Mouse (Mus musculus) thymus, postnatal 10 days (tissue): ENCODE data around the gene Alx3.
A peak's percentile ranks its signal among the peaks of the same experiment; 100 is the strongest.

Source experiments
- DNase-seq, 2 experiments: peaks; one replicate each; pipeline ENCODE4 v3.0.0; 2021; ENCODE audit warnings: low spot score in 2 of 2

Gene Alx3

GRCm38 (mm10) chr3:107582875-107583767 is 11.7 kb upstream of the Alx3 start:
- DNase-seq, result no peak

DNA sequence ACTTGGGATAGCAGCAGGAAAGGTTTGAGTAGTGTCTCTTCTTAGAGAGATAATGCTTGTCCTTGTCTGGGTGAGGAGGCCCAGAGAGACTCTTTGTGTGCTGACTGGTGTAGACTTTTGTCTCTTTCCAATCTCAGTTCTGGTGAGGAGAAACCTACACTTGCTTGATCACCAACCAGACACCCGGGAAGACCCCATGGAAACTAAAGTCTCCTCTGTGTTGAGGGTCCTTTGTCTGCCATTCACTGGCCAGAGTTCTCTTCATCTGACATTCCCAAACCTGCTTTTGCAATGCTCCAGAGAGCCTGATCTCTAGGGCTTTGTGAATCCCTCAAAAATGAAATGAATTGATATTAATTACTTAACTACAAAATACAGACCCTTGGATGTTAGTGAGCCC is 10.9 kb upstream of the Alx3 start:
- no peak for DNase-seq

DNA sequence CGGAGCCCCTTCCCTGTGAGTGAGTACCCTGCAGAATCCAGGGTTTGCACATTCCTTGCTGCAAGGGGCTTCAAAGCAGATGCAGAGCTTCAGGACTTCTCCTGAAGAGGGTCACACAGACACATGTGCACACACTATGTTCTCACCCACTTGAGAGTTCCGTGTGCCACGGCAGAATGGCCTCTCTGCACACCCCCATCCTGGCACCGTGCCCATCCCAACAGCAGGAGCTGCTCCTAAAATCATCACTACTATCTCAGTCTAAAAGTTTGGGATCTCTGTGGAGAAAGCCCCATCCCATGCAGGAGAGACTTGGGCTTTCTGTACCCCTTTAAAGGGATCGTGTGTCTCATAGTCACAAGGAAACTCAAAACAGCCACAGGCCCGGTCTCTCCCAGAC is 8.3 kb upstream of the Alx3 start:
- no peak for DNase-seq

GRCm38 (mm10) chr3:107591612-107592011 is 3.2 kb upstream of the Alx3 start:
- DNase-seq, result no peak

DNA sequence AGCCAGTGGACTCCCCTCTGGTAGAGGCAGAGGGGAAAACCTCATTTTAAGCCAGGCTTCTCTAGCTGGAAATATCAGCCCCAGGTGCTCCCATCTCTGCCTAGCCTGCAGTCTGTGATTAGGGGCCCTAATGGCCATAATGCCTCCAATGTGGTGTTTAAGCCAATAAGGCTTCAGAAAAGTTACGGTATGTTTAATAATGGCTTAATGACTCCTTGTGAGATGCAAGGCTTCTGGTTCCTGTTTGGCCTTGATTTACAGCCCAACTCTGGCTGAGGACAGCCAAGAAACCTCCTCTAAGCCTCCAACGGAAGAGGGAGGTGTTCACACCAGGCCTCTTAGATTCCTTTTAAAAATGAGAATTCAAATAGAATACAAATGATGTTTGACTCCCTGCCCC is 1.2 kb upstream of the Alx3 start:
- no peak for DNase-seq

GRCm38 (mm10) chr3:107595264-107595937 is 570 bp downstream of the Alx3 start:
- DNase-seq, result no peak

- no peak for DNase-seq
These were observed 1.2 kb downstream of the Alx3 start for GRCm38 (mm10) chr3:107595938-107596461.

DNA sequence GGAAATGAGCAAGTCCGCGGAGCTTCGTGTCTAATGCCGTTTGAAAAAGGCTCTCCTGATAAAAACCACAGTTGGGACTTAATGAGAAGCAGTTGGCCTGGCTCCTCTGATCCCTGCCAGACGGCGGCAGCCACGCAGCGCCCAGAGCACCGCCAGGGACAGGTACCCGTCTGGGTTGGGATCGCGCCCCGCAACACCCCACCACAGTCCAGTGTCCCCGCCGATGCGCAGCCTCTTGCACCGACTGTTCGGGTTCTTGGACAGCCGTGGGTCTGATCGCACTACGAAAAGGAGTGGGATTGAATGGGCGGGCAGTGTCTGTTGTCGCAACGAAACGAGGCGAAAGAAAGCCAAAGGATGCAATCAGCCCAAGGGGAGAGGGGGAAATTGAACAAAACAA is 1.7 kb downstream of the Alx3 start:
- no peak for DNase-seq

DNA sequence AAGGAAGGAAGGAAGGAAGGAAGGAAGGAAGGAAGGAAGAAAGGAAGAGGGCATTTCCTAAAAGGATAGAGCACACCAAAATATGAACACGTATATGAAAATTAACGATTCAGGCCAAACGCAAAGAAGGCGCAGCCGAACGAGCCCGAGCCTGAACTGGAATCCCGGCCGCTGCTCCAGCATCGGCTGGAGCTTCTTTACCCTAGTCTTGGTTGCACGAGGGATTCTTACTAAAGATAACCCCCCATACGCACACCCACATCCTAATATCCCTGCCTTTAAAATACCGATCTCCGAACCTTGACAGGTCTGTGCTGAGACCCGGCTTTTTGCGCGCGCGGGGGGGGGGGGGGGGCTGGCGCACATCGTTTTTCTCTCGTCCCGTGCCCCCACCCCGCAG is 2.3 kb downstream of the Alx3 start:
- no peak for DNase-seq

DNA sequence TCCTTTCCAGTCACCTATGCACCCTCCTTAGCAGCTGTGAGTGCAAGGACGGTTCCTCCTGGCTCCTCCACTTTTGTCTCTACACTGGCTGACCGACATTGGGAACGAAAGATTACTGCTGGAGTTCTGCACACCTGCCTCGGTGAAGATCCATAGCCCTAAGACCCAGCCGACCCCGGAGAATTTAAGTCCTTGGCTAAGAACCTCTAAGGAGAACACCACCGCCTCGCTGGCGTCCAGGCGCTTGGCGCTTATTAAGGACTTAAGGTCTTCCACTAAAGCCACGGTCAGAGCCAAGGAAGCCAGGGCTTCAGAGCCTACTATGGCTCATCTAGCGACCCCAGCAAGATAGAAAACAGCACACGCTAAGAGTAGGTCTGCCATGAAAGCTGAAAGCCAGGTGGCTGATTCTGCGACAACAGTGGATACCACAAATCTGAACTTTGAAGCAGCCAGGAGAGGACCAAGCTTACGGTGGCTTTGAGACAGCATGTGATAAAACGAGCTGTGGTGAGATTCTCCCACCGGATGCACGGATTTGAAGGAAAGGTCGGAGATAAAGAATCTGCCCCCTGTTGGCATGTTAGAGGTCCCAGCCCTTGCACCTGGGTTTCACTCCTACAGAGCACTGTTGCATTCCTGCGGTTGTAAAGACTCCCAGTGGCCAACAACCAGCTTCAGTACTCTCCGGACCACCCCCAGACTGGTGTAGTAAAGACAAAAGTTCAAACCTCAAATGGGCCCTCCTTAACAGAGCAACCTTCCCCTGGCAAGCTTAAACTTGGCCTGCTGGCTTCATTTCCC is 3.0 kb downstream of the Alx3 start:
- DNase-seq, result no peak

- DNase-seq, result no peak
These were observed 5.3 kb downstream of the Alx3 start for GRCm38 (mm10) chr3:107600127-107600526.

GRCm38 (mm10) chr3:107605304-107605703 is 10.5 kb downstream of the Alx3 start:
- peak; percentile 16 to 61 for DNase-seq

- no peak for DNase-seq
These were observed 12.4 kb downstream of the Alx3 start for GRCm38 (mm10) chr3:107607221-107607620.

GRCm38 (mm10) chr3:107608808-107609207 is 14.0 kb downstream of the Alx3 start:
- DNase-seq, result no peak

DNA sequence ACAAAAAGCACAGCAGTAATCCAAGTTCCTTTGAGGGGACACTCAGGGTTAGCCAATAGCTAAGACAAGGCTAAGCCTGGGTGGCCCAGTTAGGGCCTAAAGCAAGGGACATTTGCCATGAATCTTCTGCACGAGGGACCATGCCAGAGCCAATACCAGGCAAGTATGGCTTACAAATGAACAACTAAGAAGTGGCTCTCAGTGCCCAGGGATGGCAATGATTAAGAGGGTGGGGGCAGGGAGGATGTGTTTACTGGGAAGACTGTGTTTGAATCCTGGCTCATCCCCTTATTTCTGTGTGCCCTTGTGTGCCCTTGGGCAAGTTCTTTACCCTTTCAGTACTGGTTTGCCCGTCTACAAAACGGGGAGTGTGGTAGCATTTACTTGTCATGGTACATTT is 14.5 kb downstream of the Alx3 start:
- DNase-seq, result no peak

DNA sequence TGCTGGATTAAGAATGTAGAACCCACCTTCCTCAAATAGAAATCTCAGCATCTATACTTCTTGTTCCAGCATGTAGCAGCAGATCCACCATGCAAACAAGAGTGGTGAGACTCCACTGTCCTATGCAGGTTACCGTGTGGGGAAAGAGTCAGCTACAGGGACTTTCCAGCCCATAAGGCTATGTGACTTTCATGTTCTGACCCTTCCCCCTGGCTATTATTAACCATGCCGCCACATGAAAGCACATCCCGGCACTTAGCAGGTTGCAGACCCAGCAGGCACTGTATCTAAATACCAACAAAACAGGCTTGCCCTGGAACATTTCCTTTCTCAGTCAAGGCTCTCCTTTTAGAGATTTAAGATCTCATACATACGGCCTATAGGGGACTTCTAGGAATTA is 16.6 kb downstream of the Alx3 start:
- DNase-seq, result no peak

- peak; percentile 30 to 69 for DNase-seq
These were observed 18.2 kb downstream of the Alx3 start for GRCm38 (mm10) chr3:107612902-107613525.

DNA sequence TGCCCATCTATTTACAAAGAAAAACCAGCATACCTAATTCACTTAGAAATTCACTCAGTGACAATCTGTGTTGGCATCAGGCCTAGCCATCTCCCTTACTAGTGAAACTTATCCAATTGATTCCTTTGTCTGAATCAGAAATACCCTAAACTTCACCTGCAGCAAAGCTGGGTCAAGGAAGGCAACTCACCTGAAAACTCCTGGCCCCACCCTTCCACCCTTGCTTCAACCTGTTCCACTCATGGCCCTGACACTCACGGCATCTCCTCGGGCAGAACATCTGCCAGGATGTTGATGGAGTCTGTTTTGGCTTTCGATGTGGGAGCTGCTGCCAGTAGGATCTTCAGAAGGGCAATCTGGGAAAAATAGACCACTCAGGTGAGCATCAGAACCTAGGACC is 23.0 kb downstream of the Alx3 start:
- DNase-seq, result no peak

GRCm38 (mm10) chr3:107619911-107620310 is 25.1 kb downstream of the Alx3 start:
- DNase-seq, result no peak

- no peak for DNase-seq
These were observed 26.6 kb downstream of the Alx3 start for GRCm38 (mm10) chr3:107621286-107622075.

GRCm38 (mm10) chr3:107622537-107622936 is 27.7 kb downstream of the Alx3 start:
- no peak for DNase-seq
